Mouse (Mus musculus) CH12.LX (cell line): ENCODE results near the gene Suds3. TPM values are rescaled to one million over a fixed set of nuclear protein-coding genes. Genes with fewer than 3 reads are reported as not detected.

Experiments used
- DNase-seq: peaks from one replicate; pipeline ENCODE4 v3.0.0-alpha.2; 2013; ENCODE audit errors: extremely low read depth
- H3K27ac ChIP-seq: 2 replicates; pipeline ENCODE4 v1.5.1; 2012; ENCODE audit warnings: low read depth, mild to moderate bottlenecking, control low read depth, moderate library complexity; ENCODE audit not compliant: insufficient read depth
- H3K27me3 ChIP-seq: replicated peaks from 2 replicates; pipeline ENCODE3; 2012; ENCODE audit warnings: inconsistent platforms
- H3K36me3 ChIP-seq, 2 experiments: replicated peaks in 1 of 2; 2 replicates each; pipeline versions ENCODE3 to v1.6.1; 2012; ENCODE audit warnings: inconsistent platforms in 1 of 2, low read length in 1 of 2, mild to moderate bottlenecking in 1 of 2, mixed read lengths in 1 of 2, moderate library complexity in 1 of 2; ENCODE audit not compliant: control insufficient read depth in 1 of 2, insufficient read depth in 1 of 2
- H3K4me1 ChIP-seq, 2 experiments: 2 replicates each; pipeline ENCODE4 v1.6.1; 2012; ENCODE audit warnings: inconsistent platforms in 1 of 2, moderate library complexity in 1 of 2; ENCODE audit not compliant: insufficient read depth in 2 of 2, control insufficient read depth in 1 of 2
- H3K4me2 ChIP-seq: 2 replicates; pipeline ENCODE4 v1.6.1; 2012; ENCODE audit warnings: low read depth, mild to moderate bottlenecking, control low read depth; ENCODE audit not compliant: poor library complexity, insufficient read depth, severe bottlenecking
- H3K4me3 ChIP-seq, 3 experiments: fragments of 150-350 bp in 1 of 3; sonication (generic) in 1 of 3; replicated peaks in 1 of 3; 2 replicates each; pipeline versions ENCODE3 to v1.5.1; 2011 to 2012; ENCODE audit warnings: low read depth in 2 of 3, low read length in 2 of 3, mild to moderate bottlenecking in 2 of 3, moderate library complexity in 2 of 3, control low read depth in 1 of 3, improper control_type of control experiment in 1 of 3, inconsistent platforms in 1 of 3, mixed read lengths in 1 of 3; ENCODE audit not compliant: poor library complexity in 1 of 3
- H3K79me2 ChIP-seq: replicated peaks from 2 replicates; pipeline ENCODE4 v1.6.1; 2012; ENCODE audit warnings: mild to moderate bottlenecking, moderate library complexity; ENCODE audit not compliant: control insufficient read depth, poor library complexity, insufficient read depth, severe bottlenecking; ENCODE audit errors: extremely low read depth
- H3K9ac ChIP-seq: 2 replicates; pipeline ENCODE4 v1.6.1; 2012; ENCODE audit warnings: low read depth, mild to moderate bottlenecking, control low read depth, moderate library complexity; ENCODE audit not compliant: insufficient read depth
- H3K9me3 ChIP-seq: replicated peaks from 2 replicates; pipeline ENCODE3; 2012; ENCODE audit warnings: low read length, inconsistent platforms, mixed read lengths
- ELF1 ChIP-seq: IDR thresholded peaks from 2 replicates; pipeline ENCODE4 v1.6.1; 2014; ENCODE audit warnings: low read depth, mild to moderate bottlenecking, inconsistent platforms, low read length, improper control_type of control experiment
- EP300 ChIP-seq: IDR thresholded peaks from 2 replicates; pipeline ENCODE4 v1.6.1; 2011; ENCODE audit warnings: low read length, improper control_type of control experiment
- ETS1 ChIP-seq: conservative IDR thresholded peaks from 2 replicates; pipeline ENCODE4 v1.6.1; 2012; ENCODE audit warnings: low read depth, mild to moderate bottlenecking, inconsistent platforms, low read length, improper control_type of control experiment, moderate library complexity
- GABPA ChIP-seq: IDR thresholded peaks from 2 replicates; pipeline ENCODE4 v1.6.1; 2012; ENCODE audit warnings: low read depth, low read length, improper control_type of control experiment, inconsistent platforms; ENCODE audit not compliant: insufficient replicate concordance
- HCFC1 ChIP-seq: IDR thresholded peaks from 2 replicates; pipeline ENCODE4 v1.6.1; 2012; ENCODE audit warnings: low read depth, mild to moderate bottlenecking, inconsistent platforms, low read length, improper control_type of control experiment
- IRF4 ChIP-seq: IDR thresholded peaks from 2 replicates; pipeline ENCODE4 v1.6.1; 2014; ENCODE audit warnings: low read depth, mild to moderate bottlenecking, inconsistent platforms, low read length, improper control_type of control experiment
- JUND ChIP-seq: conservative IDR thresholded peaks from 2 replicates; pipeline ENCODE4 v1.6.1; 2011; ENCODE audit warnings: low read depth, low read length, improper control_type of control experiment
- KAT2A ChIP-seq: IDR thresholded peaks from 2 replicates; pipeline ENCODE4 v1.6.1; 2012; ENCODE audit warnings: low read length, improper control_type of control experiment, inconsistent platforms; ENCODE audit not compliant: insufficient replicate concordance
- MAFK ChIP-seq: IDR thresholded peaks from 2 replicates; pipeline ENCODE4 v1.6.1; 2011; ENCODE audit warnings: low read length, improper control_type of control experiment; ENCODE audit not compliant: insufficient replicate concordance
- MAZ ChIP-seq: IDR thresholded peaks from 2 replicates; pipeline ENCODE4 v1.6.1; 2012; ENCODE audit warnings: low read depth, mild to moderate bottlenecking, inconsistent platforms, low read length, improper control_type of control experiment, moderate library complexity
- PAX5 ChIP-seq: IDR thresholded peaks from 2 replicates; pipeline ENCODE4 v1.6.1; 2012; ENCODE audit warnings: low read length, inconsistent platforms, mixed read lengths
- UBTF ChIP-seq: IDR thresholded peaks from 2 replicates; pipeline ENCODE4 v1.6.1; 2012; ENCODE audit warnings: low read depth, mild to moderate bottlenecking, inconsistent platforms, low read length, improper control_type of control experiment, moderate library complexity
- ZC3H11A ChIP-seq: IDR thresholded peaks from 2 replicates; pipeline ENCODE4 v1.6.1; 2012; ENCODE audit warnings: low read depth, mild to moderate bottlenecking, inconsistent platforms, low read length, improper control_type of control experiment
- ZKSCAN1 ChIP-seq: IDR thresholded peaks from 2 replicates; pipeline ENCODE4 v1.6.1; 2012; ENCODE audit warnings: low read depth, inconsistent platforms, low read length, improper control_type of control experiment, borderline replicate concordance
- ZMIZ1 ChIP-seq: IDR thresholded peaks from 2 replicates; pipeline ENCODE4 v1.6.1; 2012; ENCODE audit warnings: low read depth, mild to moderate bottlenecking, inconsistent platforms, low read length, improper control_type of control experiment
- dilution Hi-C: fragments of 300-500 bp; cut with MboI; formaldehyde crosslinking; loops from 2 replicates; pipeline ENCODE4 v1.14.3; 2020; ENCODE audit warnings: low sequenced_read_pairs; ENCODE audit not compliant: extremely low pct_unique_long_range_greater_than_20kb, extremely low pct_ligation_motif_present
- in situ Hi-C: fragments of 300-500 bp; cut with MboI; formaldehyde crosslinking; loops from 3 replicates; pipeline ENCODE4 v1.14.3; 2019; ENCODE audit warnings: low sequenced_read_pairs, low pct_ligation_motif_present, low pct_unique_long_range_greater_than_20kb, mixed read lengths
- polyA plus RNA-seq: library from polyadenylated mRNA; unstranded; fragments of >175 nt; gene quantifications from 2 replicates; pipeline ENCODE4 v1.2.1, GENCODE M21; 2012; ENCODE audit warnings: low read depth; ENCODE audit not compliant: insufficient read length
- total RNA-seq, 2 experiments: library from RNA; depleted of rRNA; stranded (reverse); fragments of 300-350 nt in 1 of 2; fragments of >200 nt in 1 of 2; gene quantifications; 2 replicates each; pipeline ENCODE4 v1.2.3; 2012 to 2014

Gene Suds3
- total and polyA plus RNA-seq, 3 experiments: 54.2 to 103 (median 68.1) TPM

DNA sequence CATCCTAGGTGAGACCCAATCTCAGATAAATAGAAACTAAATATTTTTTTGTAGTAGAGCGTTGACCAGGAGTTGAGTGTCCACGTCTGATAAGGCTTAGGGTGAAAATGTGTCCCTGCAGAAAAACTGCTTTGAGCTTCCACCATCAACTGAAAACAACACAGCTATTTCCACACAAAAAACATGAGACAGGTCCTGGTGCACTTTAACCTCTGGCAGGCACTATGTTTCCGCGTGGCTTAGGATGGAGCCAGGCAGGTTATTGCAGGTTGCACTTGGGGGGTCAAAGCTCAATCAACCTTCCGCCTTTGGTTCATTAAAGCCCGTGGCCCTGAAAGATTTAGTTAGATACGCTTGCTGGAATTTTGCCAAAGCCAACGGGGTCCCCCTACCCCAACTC, 2.9 kb upstream of the Suds3 start:
- Histone ChIP-seq H3K4me1 (peaks cover 0 to 32% of the 10 kb centered on the region in 2 experiments; a peak in 2 of 4 replicates), H3K36me3 (peaks cover 0 to under 1% of the 10 kb centered on the region in 2 experiments), H3K4me3 (no peak overlapping the region), H3K9ac (no peak overlapping the region), H3K9me3 (no peaks in the 10 kb centered on the region), H3K79me2 (peaks cover 12% of the 10 kb centered on the region), H3K4me2 (no peak overlapping the region), H3K27me3 (peaks cover 6% of the 10 kb centered on the region), H3K27ac (no peak overlapping the region)
- in situ Hi-C loops: loop anchor here (5.0 to 10.0 kb wide), 2 partner anchors 166 to 373 kb away; partner anchors contain the start of gene Pebp1
- no peak for DNase-seq
- dilution Hi-C loops: no loop called here
- TF ChIP-seq GABPA (no peak), JUND (no peak), ZMIZ1 (no peak), ZC3H11A (no peak)

DNA sequence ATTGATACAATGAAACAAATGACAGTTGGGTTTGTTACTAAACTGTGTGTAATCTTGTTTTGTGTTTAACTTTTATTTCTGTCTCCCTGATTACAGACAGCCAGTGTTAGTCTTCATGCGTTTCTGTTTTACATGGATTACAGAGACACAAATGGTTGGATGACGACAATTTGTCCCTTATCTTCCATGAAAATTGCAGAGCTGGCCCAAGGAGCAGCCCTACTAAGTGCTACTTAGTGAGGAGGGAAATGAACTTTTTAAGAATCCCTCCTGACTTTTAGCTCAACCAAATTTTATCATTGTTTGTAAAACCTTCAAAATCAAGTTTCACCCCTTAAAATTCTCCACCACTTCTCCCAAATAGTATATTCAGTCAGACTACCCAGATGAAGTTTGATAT, 2.3 kb upstream of the Suds3 start:
- Histone ChIP-seq H3K4me1 (peaks cover 0 to 30% of the 10 kb centered on the region in 2 experiments; a peak in 2 of 4 replicates), H3K79me2 (peaks cover 17% of the 10 kb centered on the region), H3K9me3 (no peaks in the 10 kb centered on the region), H3K4me2 (no peak overlapping the region), H3K4me3 (no peak overlapping the region), H3K27me3 (peaks cover 6% of the 10 kb centered on the region), H3K9ac (no peak overlapping the region), H3K27ac (no peak overlapping the region)
- no peak for DNase-seq
- dilution Hi-C loops (no loop called here), in situ Hi-C loops (loop anchor here (5.0 to 10.0 kb wide), 2 partner anchors 167 to 374 kb away; partner anchors contain the start of gene Pebp1)
- no peak for TF ChIP-seq MAFK
- TF ChIP-seq ELF1: no peak
- TF ChIP-seq KAT2A: no peak
- TF ChIP-seq UBTF: no peak
- no peak for TF ChIP-seq HCFC1
- TF ChIP-seq PAX5: no peak
- no peak for TF ChIP-seq ZKSCAN1
- no peak for TF ChIP-seq ETS1
- no peak for TF ChIP-seq MAZ
- TF ChIP-seq IRF4: no peak
- TF ChIP-seq ZC3H11A: no peak
- no peak for TF ChIP-seq EP300
- TF ChIP-seq, all 38 proteins: peak for 0
- H3K36me3 ChIP-seq: peaks cover 0 to 5% of the 10 kb centered on the region in 2 experiments
